Mouse (Mus musculus) MEL (cell line): ENCODE results near the gene Foxf1.

Experiments used
- CTCF ChIP-seq, 3 experiments: IDR thresholded peaks in 2 of 3; conservative IDR thresholded peaks in 1 of 3; 2 replicates each; pipeline ENCODE4 v1.5.1; 2011 to 2012; ENCODE audit warnings: low read length in 3 of 3, low read depth in 2 of 3, mild to moderate bottlenecking in 2 of 3, improper control_type of control experiment in 1 of 3, inconsistent platforms in 1 of 3, mixed read lengths in 1 of 3, moderate library complexity in 1 of 3; ENCODE audit not compliant: control insufficient read depth in 1 of 3, insufficient read depth in 1 of 3, poor library complexity in 1 of 3, severe bottlenecking in 1 of 3
- MXI1 ChIP-seq: IDR thresholded peaks from 2 replicates; pipeline ENCODE4 v1.6.1; 2011; ENCODE audit warnings: mild to moderate bottlenecking, low read depth, low read length, improper control_type of control experiment
- NRF1 ChIP-seq: IDR thresholded peaks from 2 replicates; pipeline ENCODE4 v1.6.1; 2014; ENCODE audit warnings: low read depth, mild to moderate bottlenecking, inconsistent platforms, low read length, improper control_type of control experiment, moderate library complexity; ENCODE audit not compliant: poor library complexity, insufficient read depth, severe bottlenecking
- POLR2A ChIP-seq, 2 experiments: IDR thresholded peaks; 2 replicates each; pipeline ENCODE4 v1.6.1; 2011 to 2012; ENCODE audit warnings: low read length in 2 of 2, mild to moderate bottlenecking in 2 of 2, control low read depth in 1 of 2, improper control_type of control experiment in 1 of 2, low read depth in 1 of 2, moderate library complexity in 1 of 2; ENCODE audit not compliant: control insufficient read depth in 1 of 2, insufficient read depth in 1 of 2, poor library complexity in 1 of 2
- TAL1 ChIP-seq: IDR thresholded peaks from 2 replicates; pipeline ENCODE4 v1.6.1; 2012; ENCODE audit warnings: mild to moderate bottlenecking, inconsistent platforms, low read length, moderate library complexity, mixed read lengths
- TCF12 ChIP-seq: IDR thresholded peaks from 2 replicates; pipeline ENCODE4 v1.6.1; 2014; ENCODE audit warnings: low read depth, mild to moderate bottlenecking, inconsistent platforms, low read length, improper control_type of control experiment, moderate library complexity
- ZC3H11A ChIP-seq: IDR thresholded peaks from 2 replicates; pipeline ENCODE4 v1.6.1; 2012; ENCODE audit warnings: low read depth, mild to moderate bottlenecking, inconsistent platforms, low read length, improper control_type of control experiment
- ZNF384 ChIP-seq: IDR thresholded peaks from 2 replicates; pipeline ENCODE4 v1.6.1; 2012; ENCODE audit warnings: low read depth, mild to moderate bottlenecking, inconsistent platforms, low read length, improper control_type of control experiment

GRCm38 (mm10) chr8:121130522-121130921, 46.3 kb downstream of the Foxf1 start:
- no peak for TF ChIP-seq MXI1
- peak; percentile 42 to 68 (median 45) for TF ChIP-seq CTCF (IDR thresholded peaks at IDR 0.05 in 2 of 3, conservative IDR thresholded peaks at IDR 0.05 in 1 of 3; ENCODE audit: control insufficient read depth in 1 of 3, insufficient read depth in 1 of 3, low read depth in 2 of 3, low read length in 3 of 3, poor library complexity in 1 of 3, severe bottlenecking in 1 of 3)
- no peak for TF ChIP-seq ZNF384
- TF ChIP-seq TCF12, result no peak
- no peak for TF ChIP-seq POLR2A (IDR thresholded peaks at IDR 0.05; ENCODE audit: control insufficient read depth in 1 of 2, insufficient read depth in 1 of 2, low read depth in 1 of 2, low read length in 2 of 2, poor library complexity in 1 of 2)
- no peak for TF ChIP-seq ZC3H11A
- TF ChIP-seq TAL1, result no peak
- no peak for TF ChIP-seq NRF1
